In the genomic region with DNA sequence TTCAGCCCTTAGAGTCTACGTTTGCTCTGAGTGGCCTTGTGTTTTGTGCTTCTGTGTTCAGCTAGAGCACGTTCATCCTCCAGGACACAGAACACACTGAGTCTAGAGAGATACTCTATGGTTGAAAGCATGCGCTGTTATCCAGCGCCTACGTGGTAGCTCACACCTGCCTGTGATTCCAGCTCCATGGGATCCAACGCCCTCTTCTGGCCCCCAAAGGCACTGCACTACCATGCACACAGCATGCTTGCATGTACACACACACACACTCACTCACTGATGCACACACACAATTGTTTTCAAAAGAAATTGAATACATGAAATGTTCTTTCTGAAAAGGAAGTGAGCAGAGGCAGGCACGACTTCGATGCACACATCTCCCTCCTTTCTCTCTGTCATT, we compare ENCODE assay signal across 17 mouse cellular contexts.
DNase-seq lines count a peak whose midpoint lies in the region; ATAC-seq and TF ChIP-seq lines count a peak whose summit lies in the region.
"Had no signal": no experiment of that assay in that cellular context is flagged by ENCODE, and none has a peak within 500 bp of the region (broad histone marks: within the 10 kb centered on the region; RNA-seq: fewer than 3 reads in every experiment).

No protein-coding gene starts in this region.

- H3K27me3 ChIP-seq in hindbrain, postnatal 0 days (ENCODE audit: insufficient read depth, low read length): no peaks in the 10 kb centered on the region
- no peaks in the 10 kb centered on the region for H3K27me3 ChIP-seq in hindbrain, embryonic 11.5 days (ENCODE audit: control insufficient read depth, insufficient read depth, low read length)
- H3K27me3 ChIP-seq in lung, postnatal 0 days (replicated peaks; ENCODE audit: insufficient read depth, low read length): no peaks in the 10 kb centered on the region
- H3K27me3 ChIP-seq in CH12.LX (replicated peaks): no peaks in the 10 kb centered on the region
- no peaks in the 10 kb centered on the region for H3K27me3 ChIP-seq in embryonic facial prominence, embryonic 10.5 days (replicated peaks; ENCODE audit: low read depth, poor library complexity, severe bottlenecking)
- H3K27me3 ChIP-seq: embryonic facial prominence, embryonic 15.5 days; forebrain, embryonic 12.5 days; limb, embryonic 12.5 days had no signal

- no peak for DNase-seq in hindbrain, postnatal 0 days (ENCODE audit: low spot score)
- DNase-seq in hindbrain, embryonic 11.5 days (ENCODE audit: low spot score): no peak
- DNase-seq in lung, postnatal 0 days (ENCODE audit: low spot score): no peak
- DNase-seq in lung, postnatal 14 days: no peak
- DNase-seq in CH12.LX (ENCODE audit: extremely low read depth): no peak
- no peak for DNase-seq in embryonic facial prominence, embryonic 10.5 days (ENCODE audit: low spot score)
- no peak for DNase-seq in cerebellum, adult 18-20 months
- DNase-seq: adrenal gland, postnatal 36 days; heart, adult 11 months; heart, postnatal 10 days; kidney, postnatal 14 days; lung, postnatal 10 days; midbrain, embryonic 14.5 days had no signal

- whole genome bisulfite sequencing in hindbrain, postnatal 0 days: 81% methylated on average over 8 of the region's 8 CpGs
- 81% methylated on average over 8 of the region's 8 CpGs for whole genome bisulfite sequencing in hindbrain, embryonic 11.5 days
- 79% methylated on average over 8 of the region's 8 CpGs for WGBS in lung, postnatal 0 days
- 80% methylated on average over 8 of the region's 8 CpGs for WGBS in bone marrow, adult 2 months
- 83% methylated on average over 8 of the region's 8 CpGs for WGBS in embryonic facial prominence, embryonic 10.5 days

- in situ Hi-C loops in CH12.LX (cut with MboI; ENCODE audit: low pct_ligation_motif_present, low pct_unique_long_range_greater_than_20kb, low sequenced_read_pairs): loop anchor here (10.0 to 25.0 kb wide), 2 partner anchors 468 to 626 kb away; no protein-coding TSS in a partner anchor

- no peak overlapping the region for H3K4me2 ChIP-seq in hindbrain, postnatal 0 days (ENCODE audit: low read depth, low read length)
- H3K4me2 ChIP-seq in hindbrain, embryonic 11.5 days (replicated peaks; ENCODE audit: low read depth, low read length): no peak overlapping the region
- H3K4me2 ChIP-seq in lung, postnatal 0 days (replicated peaks; ENCODE audit: low read depth, low read length): no peak overlapping the region
- H3K4me2 ChIP-seq in CH12.LX (ENCODE audit: insufficient read depth, low read depth, poor library complexity, severe bottlenecking): no peak overlapping the region
- H3K4me2 ChIP-seq: embryonic facial prominence, embryonic 15.5 days; forebrain, embryonic 12.5 days; limb, embryonic 12.5 days had no signal

- dilution Hi-C loops in CH12.LX (cut with MboI; ENCODE audit: extremely low pct_ligation_motif_present, extremely low pct_unique_long_range_greater_than_20kb, low sequenced_read_pairs): no loop called here

- peak; percentile 16 for TF ChIP-seq RAD21 in CH12.LX (IDR thresholded peaks at IDR 0.05; ENCODE audit: low read depth, low read length)

- no peak for TF ChIP-seq EP300 in lung, postnatal 0 days (IDR thresholded peaks at IDR 0.05)
- no peak for TF ChIP-seq EP300 in CH12.LX (IDR thresholded peaks at IDR 0.05; ENCODE audit: low read length)

- no peak for ATAC-seq in hindbrain, postnatal 0 days
- ATAC-seq in hindbrain, embryonic 11.5 days (ENCODE audit: low FRiP score): no peak
- no peak for ATAC-seq in lung, postnatal 0 days

- H3K4me3 ChIP-seq in hindbrain, postnatal 0 days (ENCODE audit: low read length): no peak overlapping the region
- no peak overlapping the region for H3K4me3 ChIP-seq in hindbrain, embryonic 11.5 days (ENCODE audit: low read depth, low read length)
- H3K4me3 ChIP-seq in lung, postnatal 0 days (ENCODE audit: low read depth, low read length): no peak overlapping the region
- H3K4me3 ChIP-seq in CH12.LX (replicated peaks in 1 of 3; ENCODE audit: low read depth in 2 of 3, low read length in 2 of 3, poor library complexity in 1 of 3): no peak overlapping the region
- no peak overlapping the region for H3K4me3 ChIP-seq in bone marrow, adult 2 months (replicated peaks; ENCODE audit: control insufficient read depth, low read depth, low read length)
- H3K4me3 ChIP-seq in embryonic facial prominence, embryonic 10.5 days: no peak overlapping the region
- H3K4me3 ChIP-seq: embryonic facial prominence, embryonic 15.5 days; forebrain, embryonic 12.5 days; limb, embryonic 12.5 days had no signal

- peak; percentile 48 for TF ChIP-seq CTCF in hindbrain, postnatal 0 days (IDR thresholded peaks at IDR 0.05; ENCODE audit: low read depth)
- TF ChIP-seq CTCF in lung, postnatal 0 days (IDR thresholded peaks at IDR 0.05): peak; percentile 50
- peak; percentile 19 to 25; a peak in 2 of 4 replicates for TF ChIP-seq CTCF in CH12.LX (conservative IDR thresholded peaks at IDR 0.05 in 1 of 2, IDR thresholded peaks at IDR 0.05 in 1 of 2; ENCODE audit: low read depth in 2 of 2, low read length in 2 of 2)
- peak; percentile 20; the same call in 1 of the 2 replicates for TF ChIP-seq CTCF in bone marrow, adult 2 months (IDR thresholded peaks at IDR 0.05; ENCODE audit: control insufficient read depth, insufficient read depth, low read length)

- no peaks in the 10 kb centered on the region for H3K36me3 ChIP-seq in hindbrain, postnatal 0 days (ENCODE audit: insufficient read depth, low read length)
- H3K36me3 ChIP-seq in hindbrain, embryonic 11.5 days (ENCODE audit: control insufficient read depth, insufficient read depth, low read length): no peaks in the 10 kb centered on the region
- no peaks in the 10 kb centered on the region for H3K36me3 ChIP-seq in lung, postnatal 0 days (ENCODE audit: insufficient read depth, low read length)
- H3K36me3 ChIP-seq in CH12.LX (replicated peaks in 1 of 2; ENCODE audit: control insufficient read depth in 1 of 2, insufficient read depth in 1 of 2, low read length in 1 of 2): no peaks in the 10 kb centered on the region
- H3K36me3 ChIP-seq in embryonic facial prominence, embryonic 10.5 days (replicated peaks): no peaks in the 10 kb centered on the region
- H3K36me3 ChIP-seq: embryonic facial prominence, embryonic 15.5 days; forebrain, embryonic 12.5 days; limb, embryonic 12.5 days had no signal

- H3K4me1 ChIP-seq in hindbrain, postnatal 0 days (ENCODE audit: insufficient read depth, low read length): no peaks in the 10 kb centered on the region
- H3K4me1 ChIP-seq in hindbrain, embryonic 11.5 days (replicated peaks; ENCODE audit: control insufficient read depth, insufficient read depth, low read length): no peaks in the 10 kb centered on the region
- no peaks in the 10 kb centered on the region for H3K4me1 ChIP-seq in lung, postnatal 0 days (ENCODE audit: insufficient read depth, low read depth, low read length)
- H3K4me1 ChIP-seq in CH12.LX (ENCODE audit: control insufficient read depth in 1 of 2, insufficient read depth in 2 of 2): peaks cover 0 to 20% of the 10 kb centered on the region in 2 experiments; a peak in 2 of 4 replicates
- H3K4me1 ChIP-seq in bone marrow, adult 2 months (ENCODE audit: control insufficient read depth, insufficient read depth, low read length): no peaks in the 10 kb centered on the region
- no peaks in the 10 kb centered on the region for H3K4me1 ChIP-seq in embryonic facial prominence, embryonic 10.5 days
- H3K4me1 ChIP-seq: embryonic facial prominence, embryonic 15.5 days; forebrain, embryonic 12.5 days; limb, embryonic 12.5 days had no signal

- TF ChIP-seq POLR2A in CH12.LX (IDR thresholded peaks at IDR 0.05; ENCODE audit: low read depth, low read length): no peak
- no peak for TF ChIP-seq POLR2A in bone marrow, adult 2 months (IDR thresholded peaks at IDR 0.05; ENCODE audit: borderline replicate concordance, control insufficient read depth, low read depth, low read length)

- H3K9ac ChIP-seq in hindbrain, postnatal 0 days (replicated peaks; ENCODE audit: low read length): no peak overlapping the region
- no peak overlapping the region for H3K9ac ChIP-seq in hindbrain, embryonic 11.5 days (ENCODE audit: low read depth, low read length)
- no peak overlapping the region for H3K9ac ChIP-seq in lung, postnatal 0 days (replicated peaks; ENCODE audit: low read depth)
- H3K9ac ChIP-seq in CH12.LX (ENCODE audit: insufficient read depth, low read depth): no peak overlapping the region
- H3K9ac ChIP-seq: embryonic facial prominence, embryonic 15.5 days; forebrain, embryonic 12.5 days; limb, embryonic 12.5 days had no signal

- H3K9me3 ChIP-seq in hindbrain, postnatal 0 days (ENCODE audit: low read length): no peaks in the 10 kb centered on the region
- H3K9me3 ChIP-seq in hindbrain, embryonic 11.5 days (ENCODE audit: control insufficient read depth, low read length): no peaks in the 10 kb centered on the region
- no peaks in the 10 kb centered on the region for H3K9me3 ChIP-seq in lung, postnatal 0 days (ENCODE audit: low read length)
- peaks cover 2% of the 10 kb centered on the region for H3K9me3 ChIP-seq in CH12.LX (replicated peaks; ENCODE audit: low read length)
- H3K9me3 ChIP-seq in embryonic facial prominence, embryonic 10.5 days: no peaks in the 10 kb centered on the region
- H3K9me3 ChIP-seq: embryonic facial prominence, embryonic 15.5 days; forebrain, embryonic 12.5 days; limb, embryonic 12.5 days had no signal

- H3K79me2 ChIP-seq in CH12.LX (replicated peaks; ENCODE audit: control insufficient read depth, extremely low read depth, insufficient read depth, poor library complexity, severe bottlenecking): no peaks in the 10 kb centered on the region

- H3K27ac ChIP-seq in hindbrain, postnatal 0 days: no peak overlapping the region
- no peak overlapping the region for H3K27ac ChIP-seq in hindbrain, embryonic 11.5 days (ENCODE audit: low read depth, low read length)
- H3K27ac ChIP-seq in lung, postnatal 0 days (ENCODE audit: low read length): no peak overlapping the region
- H3K27ac ChIP-seq in CH12.LX (ENCODE audit: insufficient read depth, low read depth): no peak overlapping the region
- no peak overlapping the region for H3K27ac ChIP-seq in bone marrow, adult 2 months (ENCODE audit: control insufficient read depth, insufficient read depth, low read depth, low read length, poor library complexity)
- H3K27ac ChIP-seq in embryonic facial prominence, embryonic 10.5 days (replicated peaks): no peak overlapping the region
- H3K27ac ChIP-seq: embryonic facial prominence, embryonic 15.5 days; forebrain, embryonic 12.5 days; limb, embryonic 12.5 days had no signal

TF ChIP-seq in CH12.LX, 34 proteins besides CTCF, POLR2A, EP300 and RAD21:
- TF ChIP-seq MXI1 (IDR thresholded peaks at IDR 0.05; ENCODE audit: low read depth, low read length): no peak
- no peak for TF ChIP-seq MYC (IDR thresholded peaks at IDR 0.05; ENCODE audit: low read depth, low read length)
- TF ChIP-seq E2F4 (IDR thresholded peaks at IDR 0.05; ENCODE audit: insufficient replicate concordance, low read depth, low read length): no peak
- no peak for TF ChIP-seq CHD2 (IDR thresholded peaks at IDR 0.05; ENCODE audit: low read length)
- no peak for TF ChIP-seq ZMIZ1 (IDR thresholded peaks at IDR 0.05; ENCODE audit: low read depth, low read length)
